In the genomic region with DNA sequence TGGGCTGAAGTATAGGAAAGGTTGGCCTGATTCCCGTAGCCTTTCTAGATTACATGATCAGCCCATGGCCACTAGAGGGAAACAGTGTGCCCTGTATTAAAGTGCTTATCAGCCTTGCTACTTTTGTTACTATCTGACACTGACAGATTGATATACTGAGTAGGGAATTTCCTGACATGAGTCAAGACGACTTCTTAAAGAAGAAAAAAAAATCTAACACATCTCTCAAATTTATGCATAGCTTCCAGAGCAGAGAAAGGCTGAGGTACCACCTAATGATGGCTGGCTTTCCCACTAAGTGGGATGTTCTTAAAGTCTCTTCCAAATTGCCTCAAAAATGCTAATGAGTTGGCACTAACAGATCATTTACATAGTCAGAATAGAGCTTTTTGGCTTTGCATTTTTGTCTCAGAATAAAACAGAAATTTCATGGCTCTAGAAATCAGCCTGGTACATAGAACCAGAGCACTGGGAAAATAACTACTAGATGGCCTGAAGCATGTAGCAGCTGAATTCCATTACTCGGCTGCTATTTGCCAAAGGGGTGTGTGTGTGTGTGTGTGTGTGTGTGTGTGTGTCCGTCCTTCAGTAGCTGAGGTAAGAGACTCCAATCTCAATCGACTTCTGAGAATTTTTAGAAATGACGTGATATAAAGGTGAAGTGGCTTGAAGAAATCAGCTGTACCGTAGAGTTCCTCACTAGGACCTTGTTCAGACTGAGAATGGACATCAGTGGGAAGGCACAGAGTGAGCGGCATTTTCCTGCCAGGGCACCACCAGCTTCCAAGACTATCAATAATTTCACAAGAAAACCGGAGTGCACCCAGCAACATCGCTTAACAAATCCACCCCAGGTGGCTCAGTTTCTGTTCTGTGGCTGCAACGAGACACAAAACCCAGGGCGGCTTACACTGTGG, we compare ENCODE assay signal across 9 mouse cellular contexts.
DNase-seq lines count a peak whose midpoint lies in the region; ATAC-seq lines count a peak whose summit lies in the region.
"Had no signal": no experiment of that assay in that cellular context is flagged by ENCODE, and none has a peak within 500 bp of the region (broad histone marks: within the 10 kb centered on the region; RNA-seq: fewer than 3 reads in every experiment).

No protein-coding gene starts in this region.

- peaks cover 14% of the 10 kb centered on the region; the same call in 1 of the 2 replicates for H3K4me1 ChIP-seq in hindbrain, embryonic 13.5 days (replicated peaks)
- no peaks in the 10 kb centered on the region for H3K4me1 ChIP-seq in hindbrain, embryonic 12.5 days
- no peaks in the 10 kb centered on the region for H3K4me1 ChIP-seq in forebrain, embryonic 13.5 days
- H3K4me1 ChIP-seq: neural tube, embryonic 12.5 days had no signal

- intact Hi-C loops in left cerebral cortex, postnatal 4 days (cut with DNase I): loop anchor here (5.0 kb wide), 1 partner anchor 44 kb away; no protein-coding TSS in a partner anchor

- no peaks in the 10 kb centered on the region for H3K27me3 ChIP-seq in hindbrain, embryonic 13.5 days
- H3K27me3 ChIP-seq in hindbrain, embryonic 12.5 days: no peaks in the 10 kb centered on the region
- H3K27me3 ChIP-seq in forebrain, embryonic 13.5 days: no peaks in the 10 kb centered on the region
- H3K27me3 ChIP-seq: neural tube, embryonic 12.5 days had no signal

- ATAC-seq in hindbrain, embryonic 13.5 days (ENCODE audit: low FRiP score): peak; percentile 65; the same call in 1 of the 2 replicates
- ATAC-seq in hindbrain, embryonic 12.5 days (ENCODE audit: low FRiP score): no peak
- peak; percentile 92 for ATAC-seq in forebrain, embryonic 13.5 days

- H3K36me3 ChIP-seq in hindbrain, embryonic 13.5 days: no peaks in the 10 kb centered on the region
- no peaks in the 10 kb centered on the region for H3K36me3 ChIP-seq in hindbrain, embryonic 12.5 days
- no peaks in the 10 kb centered on the region for H3K36me3 ChIP-seq in forebrain, embryonic 13.5 days (ENCODE audit: poor library complexity, severe bottlenecking)
- H3K36me3 ChIP-seq: neural tube, embryonic 12.5 days had no signal

- no peak overlapping the region for H3K27ac ChIP-seq in hindbrain, embryonic 13.5 days
- no peak overlapping the region for H3K27ac ChIP-seq in hindbrain, embryonic 12.5 days
- peak overlapping the region; percentile 54 for H3K27ac ChIP-seq in forebrain, embryonic 13.5 days
- H3K27ac ChIP-seq: neural tube, embryonic 12.5 days had no signal

- 77% methylated on average over 12 of the region's 12 CpGs for WGBS in hindbrain, embryonic 13.5 days
- WGBS in hindbrain, embryonic 12.5 days: 74% methylated on average over 12 of the region's 12 CpGs
- 70% methylated on average over 12 of the region's 12 CpGs for WGBS in forebrain, embryonic 13.5 days

- no peaks in the 10 kb centered on the region for H3K9me3 ChIP-seq in hindbrain, embryonic 13.5 days
- no peaks in the 10 kb centered on the region for H3K9me3 ChIP-seq in hindbrain, embryonic 12.5 days (replicated peaks)
- H3K9me3 ChIP-seq in forebrain, embryonic 13.5 days (replicated peaks): no peaks in the 10 kb centered on the region
- H3K9me3 ChIP-seq: neural tube, embryonic 12.5 days had no signal

- H3K4me2 ChIP-seq in hindbrain, embryonic 13.5 days: no peak overlapping the region
- H3K4me2 ChIP-seq in hindbrain, embryonic 12.5 days (replicated peaks): no peak overlapping the region
- H3K4me2 ChIP-seq in forebrain, embryonic 13.5 days: no peak overlapping the region
- H3K4me2 ChIP-seq: neural tube, embryonic 12.5 days had no signal

- H3K9ac ChIP-seq in hindbrain, embryonic 13.5 days: no peak overlapping the region
- H3K9ac ChIP-seq in hindbrain, embryonic 12.5 days: no peak overlapping the region
- no peak overlapping the region; the same call in 1 of the 2 replicates for H3K9ac ChIP-seq in forebrain, embryonic 13.5 days
- H3K9ac ChIP-seq: neural tube, embryonic 12.5 days had no signal

- peak; percentile 57 for DNase-seq in CD4-positive, CD25-positive, alpha-beta regulatory T cell, adult 2 months (ENCODE audit: low read depth, low spot score)
- DNase-seq in R1 (ENCODE audit: low read depth, low spot score): peak; percentile 39
- peak; percentile 27 for DNase-seq in left cerebral cortex, postnatal 4 days
- DNase-seq in skeletal muscle tissue, adult 2 months (ENCODE audit: low read depth, low spot score): peak; percentile 13
- DNase-seq in heart, adult 11 months: no peak

- H3K4me3 ChIP-seq in hindbrain, embryonic 13.5 days: no peak overlapping the region
- H3K4me3 ChIP-seq in hindbrain, embryonic 12.5 days: no peak overlapping the region
- no peak overlapping the region for H3K4me3 ChIP-seq in forebrain, embryonic 13.5 days
- H3K4me3 ChIP-seq: neural tube, embryonic 12.5 days had no signal
